Mouse (Mus musculus) hindbrain, postnatal 0 days (tissue): ENCODE measurements around the gene Trim2. TPM values are rescaled to one million over a fixed set of nuclear protein-coding genes. Genes with fewer than 3 reads are reported as not detected.

Experiments used
- ATAC-seq: fragments of 200-750 bp; cut with Nextera tagmentation; 2 replicates; pipeline ENCODE4 v1.8.0; 2017; ENCODE audit warnings: mild to moderate bottlenecking, moderate TSS enrichment, moderate library complexity
- DNase-seq: peaks from one replicate; pipeline ENCODE4 v3.0.0-alpha.2; 2015; ENCODE audit warnings: low spot score
- H3K27ac ChIP-seq: fragments of 300-500 bp; sonication (generic); 2 replicates; pipeline ENCODE4 v1.5.1; 2014; ENCODE audit warnings: mild to moderate bottlenecking
- H3K27me3 ChIP-seq: fragments of 300-500 bp; sonication (generic); 2 replicates; pipeline ENCODE4 v1.6.1; 2014; ENCODE audit warnings: low read length, mixed read lengths; ENCODE audit not compliant: insufficient read depth
- H3K36me3 ChIP-seq: fragments of 300-500 bp; sonication (generic); 2 replicates; pipeline ENCODE4 v1.6.1; 2014; ENCODE audit warnings: low read length, mixed read lengths; ENCODE audit not compliant: insufficient read depth
- H3K4me1 ChIP-seq: fragments of 300-500 bp; sonication (generic); 2 replicates; pipeline ENCODE4 v1.6.1; 2014; ENCODE audit warnings: antibody characterized with exemption, low read length, mixed read lengths; ENCODE audit not compliant: insufficient read depth
- H3K4me2 ChIP-seq: fragments of 300-500 bp; sonication (generic); 2 replicates; pipeline ENCODE4 v1.6.1; 2014; ENCODE audit warnings: low read depth, mild to moderate bottlenecking, low read length, moderate library complexity, mixed read lengths
- H3K4me3 ChIP-seq: fragments of 300-500 bp; sonication (generic); 2 replicates; pipeline ENCODE4 v1.5.1; 2014; ENCODE audit warnings: low read length
- H3K9ac ChIP-seq: fragments of 300-500 bp; sonication (generic); replicated peaks from 2 replicates; pipeline ENCODE4 v1.6.1; 2014; ENCODE audit warnings: mild to moderate bottlenecking, low read length, moderate library complexity, mixed read lengths
- H3K9me3 ChIP-seq: fragments of 300-500 bp; sonication (generic); 2 replicates; pipeline ENCODE4 v1.6.1; 2016; ENCODE audit warnings: low read length, mixed read lengths
- CTCF ChIP-seq: IDR thresholded peaks from 2 replicates; pipeline ENCODE4 v1.5.1; 2016; ENCODE audit warnings: antibody characterized with exemption, control low read depth, low read depth
- WGBS: fragments of 180-500 bp; shearing (Covaris S2); extraction: QIAGEN DNeasy Blood & Tissue Kit; methylation state at CpG from one replicate; pipeline ENCODE4 v1.1.7; 2014; 5-methylcytosine and 5-hydroxymethylcytosine counted together
- polyA plus RNA-seq: library from polyadenylated mRNA; unstranded; fragments of >200 nt; fragmentation: Nextera tagmentation; extraction: Ambion mirVana; gene quantifications from 2 replicates; pipeline ENCODE4 v1.2.1, GENCODE M21; 2015
- total RNA-seq: library from RNA; depleted of rRNA; stranded (reverse); fragments of >200 nt; gene quantifications from 2 replicates; pipeline ENCODE4 v1.2.3, GENCODE M21; 2014

The Trim2 gene
- total and polyA plus RNA-seq, 2 experiments from 2014 or later, result 130 to 236 TPM

DNA sequence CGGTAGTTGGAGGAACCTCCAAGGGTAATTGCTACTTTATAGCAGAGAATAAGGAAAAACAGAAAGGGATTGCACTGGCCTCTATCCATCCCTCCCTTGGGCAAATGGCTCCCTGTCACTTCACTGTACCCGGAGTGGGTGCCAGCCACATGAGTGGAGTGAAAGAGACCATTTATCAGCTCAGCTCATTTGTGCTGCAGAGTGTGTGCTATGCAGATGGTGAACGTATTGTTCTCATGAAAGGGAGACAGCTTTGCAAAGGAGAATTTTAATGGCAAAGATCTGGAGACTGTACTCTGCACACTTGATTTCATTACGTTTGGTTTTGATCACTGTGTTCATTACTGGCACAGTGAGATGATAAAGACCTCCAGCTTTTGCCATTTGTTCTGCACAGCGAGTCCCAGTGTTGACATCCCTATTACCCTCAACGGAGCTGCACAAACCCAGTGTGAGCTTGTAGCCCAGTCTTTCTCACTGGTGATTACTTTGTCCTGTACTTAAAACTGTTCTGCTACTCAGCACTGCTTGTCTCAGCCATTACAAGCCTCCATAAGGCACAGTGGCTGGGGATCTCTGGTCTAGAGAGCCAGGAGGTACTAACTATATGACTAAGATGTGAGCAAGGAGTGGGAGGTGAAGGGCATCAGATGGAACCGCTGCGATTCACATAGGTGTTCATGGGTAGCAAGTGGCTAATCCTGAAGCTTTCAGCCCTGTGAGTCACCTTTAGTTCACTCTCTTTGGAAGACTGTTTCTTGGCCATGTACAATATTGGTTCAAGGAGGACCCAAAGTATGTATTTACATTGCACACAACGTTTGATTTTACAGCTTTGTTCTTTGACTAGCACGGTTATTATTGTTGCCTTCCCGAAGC lies 53.7 kb downstream of the Trim2 start:
- 0 out of 2 replicates have a peak overlapping the region, but pooled peaks have one; percentile 2 for H3K27ac ChIP-seq
- no peak overlapping the region for H3K4me2 ChIP-seq
- ATAC-seq (peak; percentile 88), DNase-seq (peak; percentile 69)
- H3K9ac ChIP-seq, result no peak overlapping the region
- TF ChIP-seq CTCF, result no peak
- WGBS, result 48% methylated on average over 11 of the region's 11 CpGs
- H3K4me3 ChIP-seq, result no peak overlapping the region
- no peaks in the 10 kb centered on the region for H3K27me3 ChIP-seq
- no peaks in the 10 kb centered on the region for H3K36me3 ChIP-seq
- no peaks in the 10 kb centered on the region for H3K9me3 ChIP-seq
- H3K4me1 ChIP-seq, result 0 out of 2 replicates have a peak, but pooled peaks cover 6% of the 10 kb centered on the region

DNA sequence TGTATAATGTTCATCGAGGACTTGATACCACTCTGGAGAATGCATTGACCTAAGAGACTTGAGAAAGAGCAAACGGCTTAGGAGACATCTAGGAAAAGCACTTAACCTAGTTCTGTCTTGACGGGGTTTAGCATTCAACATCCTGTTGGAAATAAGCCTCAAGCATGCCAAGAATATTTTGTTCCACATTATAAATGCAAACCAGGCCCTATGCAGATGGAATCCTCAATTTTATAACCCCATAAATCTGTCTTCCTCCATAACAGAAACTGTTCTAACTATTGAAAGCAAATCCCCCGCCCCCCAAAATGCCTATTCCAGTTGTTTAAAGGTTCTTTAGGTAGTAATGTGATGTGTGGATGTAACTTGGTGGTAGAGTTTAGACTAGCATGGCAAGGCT lies 55.0 kb downstream of the Trim2 start:
- TF ChIP-seq CTCF, result no peak
- Histone ChIP-seq H3K27ac (no peak overlapping the region), H3K4me1 (0 out of 2 replicates have a peak, but pooled peaks cover 6% of the 10 kb centered on the region), H3K4me3 (no peak overlapping the region), H3K4me2 (no peak overlapping the region), H3K9ac (no peak overlapping the region), H3K27me3 (no peaks in the 10 kb centered on the region), H3K9me3 (no peaks in the 10 kb centered on the region), H3K36me3 (no peaks in the 10 kb centered on the region)
- WGBS, result 80% methylated on average over 4 of the region's 4 CpGs
- ATAC-seq (no peak), DNase-seq (no peak)

DNA sequence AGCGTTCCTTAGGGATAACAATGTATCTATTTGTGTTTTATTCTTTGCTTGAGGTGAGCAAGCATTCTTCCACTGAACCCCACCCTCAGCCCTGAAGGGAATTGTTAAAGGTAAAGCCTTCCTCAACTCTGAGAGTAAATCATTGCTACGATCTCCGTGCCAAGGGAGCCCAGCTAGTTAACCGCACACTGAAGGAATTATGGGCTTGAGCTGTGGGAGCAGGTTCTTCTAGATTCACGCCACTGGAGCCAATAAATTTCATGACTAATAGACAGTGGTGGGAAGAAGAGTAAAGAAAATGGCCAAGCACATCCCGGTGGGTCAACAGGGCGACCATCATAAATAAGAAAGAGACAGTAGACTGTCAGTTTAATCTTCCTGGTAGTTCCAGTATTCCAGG lies 56.4 kb downstream of the Trim2 start:
- ATAC-seq (no peak), DNase-seq (no peak)
- Histone ChIP-seq H3K4me2 (no peak overlapping the region), H3K27ac (no peak overlapping the region), H3K9me3 (no peaks in the 10 kb centered on the region), H3K9ac (no peak overlapping the region), H3K36me3 (no peaks in the 10 kb centered on the region), H3K4me3 (no peak overlapping the region), H3K27me3 (no peaks in the 10 kb centered on the region), H3K4me1 (0 out of 2 replicates have a peak, but pooled peaks cover 6% of the 10 kb centered on the region)
- TF ChIP-seq CTCF, result no peak
- 92% methylated on average over 7 of the region's 7 CpGs for WGBS

DNA sequence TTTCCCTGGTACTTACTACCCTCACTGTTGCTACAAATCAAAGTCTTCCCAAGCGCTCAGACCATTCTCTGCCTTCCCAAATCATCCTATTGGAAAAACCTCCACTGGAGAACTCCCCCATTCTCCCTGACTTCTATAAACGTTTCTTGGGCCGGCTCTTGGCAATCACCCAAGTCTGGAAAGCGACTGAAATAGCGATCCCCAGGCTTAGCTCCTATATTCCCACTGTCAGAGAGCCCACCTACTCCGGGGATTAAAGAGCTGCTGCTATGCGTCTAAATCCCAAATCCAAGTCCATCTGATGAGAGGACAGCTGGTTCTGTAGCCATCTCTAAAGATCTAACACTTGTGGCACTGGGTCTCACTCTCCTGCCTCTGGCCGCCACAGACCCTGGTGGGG lies 58.9 kb downstream of the Trim2 start:
- H3K9ac ChIP-seq, result no peak overlapping the region
- H3K4me3 ChIP-seq, result no peak overlapping the region
- ATAC-seq (no peak), DNase-seq (no peak)
- TF ChIP-seq CTCF, result no peak
- no peaks in the 10 kb centered on the region for H3K9me3 ChIP-seq
- no peak overlapping the region for H3K27ac ChIP-seq
- no peaks in the 10 kb centered on the region for H3K27me3 ChIP-seq
- H3K36me3 ChIP-seq, result no peaks in the 10 kb centered on the region
- 48% methylated on average over 8 of the region's 8 CpGs for WGBS
- no peak overlapping the region for H3K4me2 ChIP-seq
- no peaks in the 10 kb centered on the region for H3K4me1 ChIP-seq

DNA sequence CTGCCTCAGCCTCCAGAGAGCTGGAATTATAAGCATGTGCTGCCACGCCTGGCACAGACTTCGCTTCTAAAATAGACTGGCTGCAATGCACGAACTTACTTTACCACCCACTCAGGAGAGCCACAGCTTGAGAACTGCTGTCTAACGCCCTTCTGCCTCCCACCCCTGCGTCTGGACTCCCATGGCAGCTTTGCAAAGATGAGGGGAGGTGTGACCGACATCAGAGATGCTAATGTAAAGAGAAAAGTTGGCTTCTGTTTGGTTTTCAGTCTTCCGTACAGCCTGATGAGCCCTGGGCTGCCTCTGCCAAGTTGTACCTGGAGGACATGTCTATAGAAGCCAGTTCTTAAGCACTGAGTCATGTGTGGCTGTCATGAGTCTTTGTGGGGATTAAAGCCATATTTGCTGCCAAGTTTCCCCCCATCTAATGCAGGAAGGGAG lies 60.2 kb downstream of the Trim2 start:
- TF ChIP-seq CTCF, result no peak
- H3K9me3 ChIP-seq, result no peaks in the 10 kb centered on the region
- no peaks in the 10 kb centered on the region for H3K36me3 ChIP-seq
- H3K4me1 ChIP-seq, result no peaks in the 10 kb centered on the region
- DNase-seq (no peak), ATAC-seq (no peak)
- no peak overlapping the region for H3K9ac ChIP-seq
- H3K27me3 ChIP-seq, result no peaks in the 10 kb centered on the region
- no peak overlapping the region for H3K4me3 ChIP-seq
- H3K4me2 ChIP-seq, result no peak overlapping the region
- no peak overlapping the region for H3K27ac ChIP-seq
- 63% methylated on average over 7 of the region's 7 CpGs for WGBS

DNA sequence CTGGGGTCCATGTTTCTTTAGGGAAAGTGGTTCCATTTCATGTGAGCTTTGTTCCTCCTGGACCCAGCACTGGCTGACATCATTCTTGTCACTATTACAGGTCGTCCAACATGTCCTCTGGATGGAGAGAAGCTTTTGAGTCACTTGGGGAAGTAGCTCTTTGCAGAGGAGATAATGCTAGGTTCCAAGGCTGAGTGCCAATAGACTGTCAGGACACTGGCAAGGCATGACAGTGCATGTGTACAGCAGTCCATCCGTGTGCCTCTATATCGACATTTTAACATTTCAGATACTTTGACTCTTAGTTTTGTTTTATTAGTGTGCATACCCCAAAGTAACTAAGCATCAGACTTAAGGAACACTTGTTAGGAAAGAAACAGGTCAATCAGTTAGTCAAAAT lies 63.6 kb downstream of the Trim2 start:
- DNase-seq, result no peak
- H3K4me1 ChIP-seq, result no peaks in the 10 kb centered on the region
- H3K4me2 ChIP-seq, result no peak overlapping the region
- no peak overlapping the region for H3K4me3 ChIP-seq
- H3K27me3 ChIP-seq, result no peaks in the 10 kb centered on the region
- H3K9me3 ChIP-seq, result no peaks in the 10 kb centered on the region
- H3K36me3 ChIP-seq, result no peaks in the 10 kb centered on the region
- no peak for TF ChIP-seq CTCF
- 74% methylated on average over 3 of the region's 3 CpGs for WGBS
- H3K27ac ChIP-seq, result no peak overlapping the region
- no peak overlapping the region for H3K9ac ChIP-seq
- no peak for ATAC-seq

DNA sequence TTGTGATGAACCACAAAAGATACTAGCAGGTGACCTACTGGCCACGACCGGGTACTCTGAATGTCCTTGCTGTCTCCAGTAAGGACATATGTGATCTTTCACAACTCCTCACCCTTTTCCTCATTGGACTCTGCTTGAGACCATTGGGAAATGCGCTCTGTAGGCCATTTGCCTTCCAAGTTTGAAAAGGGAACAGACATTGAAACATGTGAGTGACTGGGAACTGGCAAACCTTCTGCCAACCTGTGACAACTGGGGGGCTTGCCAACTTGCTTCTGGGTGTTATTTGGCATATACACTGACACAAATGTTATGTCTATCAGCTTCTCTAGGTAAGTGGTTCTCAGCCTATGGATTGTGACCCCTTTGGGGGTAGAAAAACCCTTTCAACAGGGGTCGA lies 64.2 kb downstream of the Trim2 start:
- TF ChIP-seq CTCF, result no peak
- 79% methylated on average over 4 of the region's 4 CpGs for WGBS
- H3K4me3 ChIP-seq, result no peak overlapping the region
- H3K4me1 ChIP-seq, result no peaks in the 10 kb centered on the region
- ATAC-seq (no peak), DNase-seq (no peak)
- no peak overlapping the region for H3K9ac ChIP-seq
- H3K27ac ChIP-seq, result no peak overlapping the region
- no peak overlapping the region for H3K4me2 ChIP-seq
- no peaks in the 10 kb centered on the region for H3K27me3 ChIP-seq
- no peaks in the 10 kb centered on the region for H3K36me3 ChIP-seq
- H3K9me3 ChIP-seq, result no peaks in the 10 kb centered on the region
